Mouse (Mus musculus) erythroblast, embryonic 14.5 days (primary cell): ENCODE measurements around the gene Ssr3. TPM values are rescaled to one million over a fixed set of nuclear protein-coding genes. Genes with fewer than 3 reads are reported as not detected.

Experiments
- H3K27me3 ChIP-seq: 2 replicates; pipeline ENCODE4 v1.6.1; 2012; ENCODE audit warnings: inconsistent platforms; ENCODE audit not compliant: control insufficient read depth
- H3K36me3 ChIP-seq: 2 replicates; pipeline ENCODE4 v1.6.1; 2012; ENCODE audit warnings: mild to moderate bottlenecking, inconsistent platforms; ENCODE audit not compliant: control insufficient read depth
- H3K4me1 ChIP-seq: 2 replicates; pipeline ENCODE4 v1.6.1; 2012; ENCODE audit warnings: inconsistent platforms; ENCODE audit not compliant: control insufficient read depth
- H3K4me3 ChIP-seq: replicated peaks from 2 replicates; pipeline ENCODE3; 2012; ENCODE audit warnings: moderate library complexity, mild to moderate bottlenecking, inconsistent platforms
- H3K9me3 ChIP-seq: 2 replicates; pipeline ENCODE4 v1.6.1; 2012; ENCODE audit warnings: low read length, inconsistent platforms, mixed read lengths; ENCODE audit not compliant: control insufficient read depth
- GATA1 ChIP-seq: IDR thresholded peaks from 2 replicates; pipeline ENCODE4 v1.6.1; 2012; ENCODE audit warnings: low read length, inconsistent platforms, mixed read lengths
- TAL1 ChIP-seq: IDR thresholded peaks from 3 replicates; pipeline ENCODE4 v1.6.1; 2012; ENCODE audit warnings: low read length, inconsistent platforms, mixed read lengths
- polyA plus RNA-seq: library from polyadenylated mRNA; stranded (reverse); fragments of >175 nt; gene quantifications from 2 replicates; pipeline ENCODE4 v1.2.3, GENCODE M21; 2012

The Ssr3 gene
- 0.71 and 0.87 TPM in 2 replicates for polyA plus RNA-seq

DNA sequence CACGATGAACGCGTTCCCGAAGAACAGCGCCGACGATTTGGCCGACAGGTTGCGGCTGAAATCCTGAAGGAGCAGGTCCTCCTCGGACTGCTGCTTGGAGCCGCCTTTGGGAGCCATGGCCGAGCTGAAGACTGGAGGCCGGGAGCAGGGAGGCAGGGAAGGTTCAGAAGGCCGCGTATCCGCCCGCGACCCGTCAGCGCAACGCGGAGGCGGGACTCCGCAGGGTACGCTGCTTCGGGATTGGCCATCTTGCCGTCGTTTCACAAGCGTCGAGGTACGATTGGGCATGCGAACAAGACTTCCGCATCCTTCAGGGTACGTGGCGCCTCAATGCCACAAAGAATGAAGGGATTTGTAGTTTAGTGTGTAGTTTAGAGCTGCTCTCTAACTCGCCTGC lies at the start of gene Ssr3:
TSS of gene Ssr3 (minus strand) at position 203 of the 397 bp plus-strand sequence.
- Histone ChIP-seq H3K4me3 (peak within 1 kb of the TSS; percentile 92), H3K9me3 (no peaks in the 10 kb centered on the region)
- no peak for TF ChIP-seq GATA1
- no peak for TF ChIP-seq TAL1

DNA sequence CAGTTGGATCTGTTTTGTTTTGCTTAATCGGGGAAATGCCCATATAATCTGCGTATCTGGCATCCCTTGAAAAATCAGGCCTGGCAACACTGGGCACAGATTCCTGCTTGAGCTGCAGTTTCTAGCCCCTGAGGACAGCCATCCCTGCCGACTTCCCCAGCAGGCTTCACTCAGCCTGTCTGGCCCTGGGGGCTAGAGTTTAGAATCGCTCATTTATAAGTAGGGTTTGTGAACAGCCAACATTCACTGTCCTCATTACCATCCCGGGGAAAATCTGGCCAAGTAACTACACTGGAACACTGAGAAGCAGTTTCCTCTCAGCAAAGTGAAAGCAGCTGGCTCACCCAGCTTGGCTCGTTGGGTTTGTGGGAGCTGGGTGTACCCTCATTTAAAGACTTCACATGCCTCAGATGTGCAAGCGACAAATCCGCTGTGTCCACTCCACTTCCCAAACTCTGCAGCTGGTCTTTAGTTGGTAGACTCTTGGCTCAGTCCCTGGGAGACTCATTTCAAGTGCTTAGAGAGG lies 49.2 kb upstream of the Ssr3 start:
- H3K36me3 ChIP-seq: no peaks in the 10 kb centered on the region
- H3K4me3 ChIP-seq: no peak overlapping the region
- H3K9me3 ChIP-seq: no peaks in the 10 kb centered on the region
- TF ChIP-seq GATA1 (no peak), TAL1 (no peak)
- no peaks in the 10 kb centered on the region for H3K4me1 ChIP-seq
- H3K27me3 ChIP-seq: no peaks in the 10 kb centered on the region

More for the DNA sequence above, at the start of gene Ssr3:
- Histone ChIP-seq H3K36me3 (peaks cover 28% of the 10 kb centered on the region), H3K4me1 (peaks cover 16% of the 10 kb centered on the region), H3K27me3 (no peaks in the 10 kb centered on the region)

GRCm38 (mm10) chr3:65438511-65439228 lies 46.2 kb upstream of the Ssr3 start:
- Histone ChIP-seq H3K9me3 (no peaks in the 10 kb centered on the region), H3K4me3 (no peak overlapping the region), H3K4me1 (no peaks in the 10 kb centered on the region), H3K36me3 (no peaks in the 10 kb centered on the region), H3K27me3 (no peaks in the 10 kb centered on the region)
- TF ChIP-seq TAL1: no peak
- no peak for TF ChIP-seq GATA1

- TF ChIP-seq TAL1 (no peak), GATA1 (no peak)
- Histone ChIP-seq H3K36me3 (no peaks in the 10 kb centered on the region), H3K27me3 (no peaks in the 10 kb centered on the region), H3K9me3 (no peaks in the 10 kb centered on the region), H3K4me1 (no peaks in the 10 kb centered on the region), H3K4me3 (no peak overlapping the region)
Measured at GRCm38 (mm10) chr3:65435812-65436211, 43.4 kb upstream of the Ssr3 start.

DNA sequence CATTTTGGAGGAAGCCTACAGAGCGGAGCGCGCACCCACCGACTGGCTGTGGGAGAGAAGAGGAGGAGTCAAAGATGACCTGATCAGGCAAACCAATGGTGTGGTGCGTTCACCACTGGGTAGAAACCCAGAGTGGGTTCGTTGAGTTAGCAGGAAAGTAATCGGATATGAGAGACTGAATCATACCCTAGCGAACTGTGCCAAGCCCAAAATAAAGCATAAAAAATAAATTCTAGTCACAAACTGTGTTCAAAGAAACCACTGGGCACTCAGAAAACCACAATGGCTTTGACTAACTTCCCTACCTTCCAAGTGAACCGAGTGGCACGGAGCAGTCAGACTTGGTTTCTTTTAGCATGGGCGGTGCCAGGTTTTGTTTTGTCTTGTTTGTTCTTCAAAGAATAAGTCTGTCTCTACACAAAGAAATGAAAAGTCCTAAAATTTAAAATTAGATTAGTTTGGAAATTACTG lies 42.7 kb upstream of the Ssr3 start:
- Histone ChIP-seq H3K4me1 (no peaks in the 10 kb centered on the region), H3K4me3 (no peak overlapping the region), H3K9me3 (no peaks in the 10 kb centered on the region), H3K36me3 (no peaks in the 10 kb centered on the region), H3K27me3 (no peaks in the 10 kb centered on the region)
- TF ChIP-seq GATA1 (no peak), TAL1 (no peak)

GRCm38 (mm10) chr3:65432236-65432635 lies 39.8 kb upstream of the Ssr3 start:
- H3K4me1 ChIP-seq: no peaks in the 10 kb centered on the region
- TF ChIP-seq TAL1: no peak
- TF ChIP-seq GATA1: no peak
- H3K4me3 ChIP-seq: no peak overlapping the region
- H3K27me3 ChIP-seq: no peaks in the 10 kb centered on the region
- H3K36me3 ChIP-seq: no peaks in the 10 kb centered on the region
- H3K9me3 ChIP-seq: no peaks in the 10 kb centered on the region

- Histone ChIP-seq H3K4me3 (no peak overlapping the region), H3K36me3 (no peaks in the 10 kb centered on the region), H3K9me3 (no peaks in the 10 kb centered on the region), H3K27me3 (no peaks in the 10 kb centered on the region), H3K4me1 (no peaks in the 10 kb centered on the region)
- no peak for TF ChIP-seq TAL1
- TF ChIP-seq GATA1: no peak
Measured at GRCm38 (mm10) chr3:65419706-65420105, 27.3 kb upstream of the Ssr3 start.

- H3K36me3 ChIP-seq: no peaks in the 10 kb centered on the region
- TF ChIP-seq TAL1: no peak
- TF ChIP-seq GATA1: no peak
- H3K4me3 ChIP-seq: no peak overlapping the region
- H3K9me3 ChIP-seq: no peaks in the 10 kb centered on the region
- H3K4me1 ChIP-seq: no peaks in the 10 kb centered on the region
- no peaks in the 10 kb centered on the region for H3K27me3 ChIP-seq
Measured at GRCm38 (mm10) chr3:65417913-65418594, 25.6 kb upstream of the Ssr3 start.

- Histone ChIP-seq H3K27me3 (no peaks in the 10 kb centered on the region), H3K4me1 (no peaks in the 10 kb centered on the region), H3K9me3 (no peaks in the 10 kb centered on the region; the same call in 1 of the 2 replicates), H3K36me3 (no peaks in the 10 kb centered on the region), H3K4me3 (no peak overlapping the region)
- no peak for TF ChIP-seq TAL1
Measured at GRCm38 (mm10) chr3:65416571-65416970, 24.1 kb upstream of the Ssr3 start.
